Mouse (Mus musculus): ENCODE results near the gene Btk.

Gene Btk

GRCm38 (mm10) chrX:134582888-134583669 is at the start of gene Btk:
Btk (minus strand) TSS chrX:134583570.
- DNase-seq (ENCODE audit: low spot score), result no peak

GRCm38 (mm10) chrX:134632710-134633109 is 49.3 kb upstream of the Btk start:
- no peak for DNase-seq (ENCODE audit: low spot score)

- no peak for DNase-seq (ENCODE audit: low spot score)
Observed at GRCm38 (mm10) chrX:134628200-134628599, 44.8 kb upstream of the Btk start.

GRCm38 (mm10) chrX:134623350-134623749 is 40.0 kb upstream of the Btk start:
- DNase-seq (ENCODE audit: low spot score), result no peak

GRCm38 (mm10) chrX:134621685-134622084 is 38.3 kb upstream of the Btk start:
- DNase-seq (ENCODE audit: low spot score), result no peak

GRCm38 (mm10) chrX:134620254-134620865 is 37.0 kb upstream of the Btk start:
- DNase-seq (ENCODE audit: low spot score), result peak; percentile 40

- peak; percentile 34 for DNase-seq (ENCODE audit: low spot score)
Observed at GRCm38 (mm10) chrX:134619695-134620094, 36.3 kb upstream of the Btk start.

GRCm38 (mm10) chrX:134614306-134614705 is 30.9 kb upstream of the Btk start:
- DNase-seq (ENCODE audit: low spot score), result no peak

- peak; percentile 79 for DNase-seq (ENCODE audit: low spot score)
Observed at GRCm38 (mm10) chrX:134612285-134612959, 29.1 kb upstream of the Btk start.

GRCm38 (mm10) chrX:134610984-134611383 is 27.6 kb upstream of the Btk start:
- no peak for DNase-seq (ENCODE audit: low spot score)

GRCm38 (mm10) chrX:134609472-134609871 is 26.1 kb upstream of the Btk start:
- peak; percentile 49 for DNase-seq (ENCODE audit: low spot score)

GRCm38 (mm10) chrX:134601380-134602120 is 18.2 kb upstream of the Btk start:
- DNase-seq (ENCODE audit: low spot score), result peak; percentile 55

- peak; percentile 97 for DNase-seq (ENCODE audit: low spot score)
Observed at GRCm38 (mm10) chrX:134600659-134601379, 17.4 kb upstream of the Btk start, which contains the start of the genes Gla and Hnrnph2. Gla (minus strand) TSS chrX:134601125. Hnrnph2 (plus strand) TSS chrX:134601179.

GRCm38 (mm10) chrX:134599922-134600565 is 16.7 kb upstream of the Btk start:
- no peak for DNase-seq (ENCODE audit: low spot score)

GRCm38 (mm10) chrX:134589836-134590235 is 6.5 kb upstream of the Btk start:
- no peak for DNase-seq (ENCODE audit: low spot score)

- no peak for DNase-seq (ENCODE audit: low spot score)
Observed at GRCm38 (mm10) chrX:134588997-134589396, 5.6 kb upstream of the Btk start.

- no peak for DNase-seq (ENCODE audit: low spot score)
Observed at GRCm38 (mm10) chrX:134588261-134588660, 4.9 kb upstream of the Btk start.

GRCm38 (mm10) chrX:134586447-134586846 is 3.1 kb upstream of the Btk start:
- no peak for DNase-seq (ENCODE audit: low spot score)

GRCm38 (mm10) chrX:134585103-134586002 is 2.0 kb upstream of the Btk start, which contains the start of gene Rpl36a:
Rpl36a (plus strand) TSS chrX:134585654.
- DNase-seq (ENCODE audit: low spot score), result peak; percentile 95

- no peak for DNase-seq (ENCODE audit: low spot score)
Observed at GRCm38 (mm10) chrX:134582270-134582669, 1.1 kb downstream of the Btk start.
